Mouse (Mus musculus): ENCODE data around the gene Esp6. TPM values are rescaled to one million over a fixed set of nuclear protein-coding genes. Genes with fewer than 3 reads are reported as not detected.
"Not testable (repeated sequence)": the region's sequence is repeated elsewhere in the genome, so short reads cannot be mapped to it uniquely, and the experiment has no call there.

Esp6 gene
- not detected in 2 replicates for polyA plus RNA-seq (2015; fragmentation: Nextera tagmentation; extraction: Ambion mirVana)

GRCm38 (mm10) chr17:40561207-40561606 is at the start of gene Esp6:
Esp6 (plus strand) TSS chr17:40561507.
- Histone ChIP-seq H3K4me3 (no peak within 1 kb of the TSS), H3K36me3 (no peaks in the 10 kb centered on the region), H3K4me1 (replicated peaks) (no peaks in the 10 kb centered on the region), H3K4me2 (no peak within 1 kb of the TSS), H3K9ac (no peak within 1 kb of the TSS), H3K27ac (replicated peaks) (no peak within 1 kb of the TSS), H3K27me3 (no peaks in the 10 kb centered on the region), H3K9me3 (no peaks in the 10 kb centered on the region)
- no peak for ATAC-seq (ENCODE audit: low FRiP score, low read depth)
- 86% methylated on average over 5 of the region's 5 CpGs for WGBS

DNA sequence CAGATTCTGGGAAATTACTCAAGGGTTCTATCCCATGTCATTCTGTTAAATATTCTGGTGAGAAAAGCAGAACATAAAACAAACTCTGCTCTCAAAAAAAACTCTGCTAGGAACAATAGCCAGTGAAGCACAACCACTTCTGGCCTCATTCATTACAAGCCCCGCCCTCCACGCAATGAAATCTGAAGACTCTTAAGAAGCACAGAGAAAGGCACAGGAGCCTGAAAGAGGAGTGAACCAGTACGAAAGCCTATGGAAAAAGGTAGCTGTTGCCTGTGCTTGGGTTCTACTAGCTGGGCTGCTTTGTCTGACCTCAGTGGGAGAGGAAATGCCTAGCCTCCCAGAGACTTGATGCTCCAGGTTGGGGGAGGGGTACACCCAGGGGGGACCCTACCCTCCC is 41.5 kb upstream of the Esp6 start, which contains the start of gene Esp8:
Gene Esp8 (plus strand): TSS at position 205 of the 400 bp plus-strand sequence.
- WGBS: 47% methylated on average over 3 of the region's 3 CpGs
- Histone ChIP-seq H3K36me3 (no peaks in the 10 kb centered on the region), H3K27me3 (no peaks in the 10 kb centered on the region), H3K4me3 (no peak within 1 kb of the TSS), H3K4me1 (replicated peaks) (no peaks in the 10 kb centered on the region), H3K4me2 (no peak within 1 kb of the TSS), H3K9me3 (no peaks in the 10 kb centered on the region), H3K9ac (no peak within 1 kb of the TSS), H3K27ac (replicated peaks) (no peak within 1 kb of the TSS)
- ATAC-seq (ENCODE audit: low FRiP score, low read depth): no peak

DNA sequence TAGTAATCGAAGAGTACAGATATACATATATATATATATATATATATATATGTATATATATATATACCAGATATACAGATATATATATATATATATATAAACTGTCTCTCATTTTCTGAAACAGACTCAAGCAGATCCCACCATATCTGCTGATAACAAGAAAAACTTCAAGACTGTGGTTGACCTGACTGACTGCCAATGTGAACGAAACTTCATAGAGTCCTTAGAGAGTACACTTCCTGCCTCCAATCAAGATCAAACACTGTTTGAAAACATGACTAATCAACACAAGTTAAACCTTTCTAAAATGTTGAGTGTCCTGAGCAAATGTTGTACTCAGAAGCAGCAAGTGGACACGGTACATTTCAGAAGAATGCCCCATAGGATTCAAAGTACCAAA is 31.5 kb upstream of the Esp6 start:
- Histone ChIP-seq H3K27ac (replicated peaks) (no peak overlapping the region), H3K9me3 (no peaks in the 10 kb centered on the region), H3K36me3 (no peaks in the 10 kb centered on the region), H3K9ac (no peak overlapping the region), H3K4me1 (replicated peaks) (no peaks in the 10 kb centered on the region), H3K27me3 (no peaks in the 10 kb centered on the region), H3K4me3 (no peak overlapping the region), H3K4me2 (no peak overlapping the region)
- 85% methylated on average over 3 of the region's 3 CpGs for WGBS
- no peak for ATAC-seq (ENCODE audit: low FRiP score, low read depth)

GRCm38 (mm10) chr17:40531147-40531546 is 30.2 kb upstream of the Esp6 start:
- Histone ChIP-seq H3K4me3 (no peak overlapping the region), H3K9me3 (no peaks in the 10 kb centered on the region), H3K9ac (no peak overlapping the region), H3K4me2 (no peak overlapping the region), H3K27ac (replicated peaks) (no peak overlapping the region), H3K27me3 (no peaks in the 10 kb centered on the region), H3K4me1 (replicated peaks) (no peaks in the 10 kb centered on the region), H3K36me3 (no peaks in the 10 kb centered on the region)
- WGBS: 81% methylated on average over 1 of the region's 1 CpGs
- ATAC-seq (ENCODE audit: low FRiP score, low read depth): no peak

DNA sequence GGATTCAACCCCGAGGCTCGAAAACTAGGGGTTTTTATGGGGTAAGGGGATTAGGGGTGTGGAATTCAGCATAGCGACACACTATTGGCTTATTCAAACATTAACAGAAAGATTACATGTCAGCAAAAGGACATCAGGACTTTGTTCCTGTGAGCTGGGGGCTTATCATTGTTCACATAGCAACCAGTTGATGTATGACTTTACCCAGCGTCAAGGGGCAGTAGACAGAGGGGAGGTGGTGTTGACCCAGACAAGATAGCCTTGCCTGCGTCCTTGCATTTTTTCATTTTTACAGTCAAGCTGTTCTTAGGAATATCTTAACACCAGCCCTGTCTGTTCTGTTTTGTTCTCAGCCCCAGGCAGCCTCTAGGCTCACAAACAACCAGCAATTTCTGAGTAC is 14.3 kb upstream of the Esp6 start:
- not testable (repeated sequence) for ATAC-seq (ENCODE audit: low FRiP score, low read depth); H3K4me1 ChIP-seq (replicated peaks); H3K4me3 ChIP-seq; H3K9ac ChIP-seq; H3K36me3 ChIP-seq; H3K4me2 ChIP-seq; H3K27me3 ChIP-seq; H3K9me3 ChIP-seq; H3K27ac ChIP-seq (replicated peaks)
- WGBS: 81% methylated on average over 5 of the region's 5 CpGs

GRCm38 (mm10) chr17:40553470-40553869 is 7.8 kb upstream of the Esp6 start:
- 88% methylated on average over 1 of the region's 1 CpGs for WGBS
- no peak for ATAC-seq (ENCODE audit: low FRiP score, low read depth)
- Histone ChIP-seq H3K4me3 (no peak overlapping the region), H3K36me3 (no peaks in the 10 kb centered on the region), H3K4me2 (no peak overlapping the region), H3K27ac (replicated peaks) (no peak overlapping the region), H3K9me3 (no peaks in the 10 kb centered on the region), H3K9ac (no peak overlapping the region), H3K27me3 (no peaks in the 10 kb centered on the region), H3K4me1 (replicated peaks) (no peaks in the 10 kb centered on the region)

DNA sequence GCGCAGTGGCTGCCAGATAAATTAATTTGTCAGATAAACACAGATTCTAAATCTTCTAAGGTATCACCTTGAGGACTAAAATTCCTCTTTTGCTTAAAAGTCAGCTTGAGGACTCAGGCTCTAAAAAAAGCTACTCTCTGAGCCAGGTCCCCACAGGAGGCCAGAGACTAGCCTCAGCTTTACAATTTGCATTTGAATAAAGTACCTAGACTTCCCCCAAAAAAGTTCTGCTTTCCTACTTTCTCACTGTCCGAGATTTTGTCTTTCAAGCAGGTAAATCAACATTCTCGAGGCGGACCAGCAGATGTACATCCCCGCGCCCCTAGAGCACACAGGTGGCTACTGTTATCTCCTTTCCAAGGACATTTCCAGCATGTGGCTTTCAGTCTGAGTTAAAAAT is 22.6 kb downstream of the Esp6 start:
- not testable (repeated sequence) for H3K9me3 ChIP-seq; H3K4me3 ChIP-seq; H3K27ac ChIP-seq (replicated peaks); H3K9ac ChIP-seq; H3K4me2 ChIP-seq; H3K36me3 ChIP-seq; ATAC-seq (ENCODE audit: low FRiP score, low read depth); H3K4me1 ChIP-seq (replicated peaks); H3K27me3 ChIP-seq
- WGBS: 38% methylated on average over 6 of the region's 6 CpGs

DNA sequence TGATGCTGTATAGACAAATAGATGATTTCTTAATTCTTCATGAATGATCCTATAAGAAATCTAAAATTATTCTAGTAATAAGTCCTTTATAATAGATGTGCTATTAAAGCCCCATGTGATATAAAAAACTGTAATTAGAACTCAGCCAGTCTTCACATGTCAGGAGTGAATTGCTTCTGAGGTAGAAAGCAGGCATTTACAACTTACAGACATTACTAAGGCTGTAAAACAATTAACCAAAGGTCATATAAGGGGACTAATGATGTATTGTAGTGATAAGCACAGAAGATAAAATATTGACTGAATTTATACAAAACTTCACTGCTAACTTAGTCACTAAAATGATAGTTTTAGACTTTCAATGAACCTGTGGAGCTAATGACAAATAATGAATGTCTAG is 30.0 kb downstream of the Esp6 start:
- Histone ChIP-seq H3K9me3 (no peaks in the 10 kb centered on the region), H3K36me3 (no peaks in the 10 kb centered on the region), H3K4me3 (no peak overlapping the region), H3K27me3 (no peaks in the 10 kb centered on the region), H3K4me2 (no peak overlapping the region), H3K4me1 (replicated peaks) (no peaks in the 10 kb centered on the region), H3K27ac (replicated peaks) (no peak overlapping the region), H3K9ac (no peak overlapping the region)
- ATAC-seq (ENCODE audit: low FRiP score, low read depth): no peak

DNA sequence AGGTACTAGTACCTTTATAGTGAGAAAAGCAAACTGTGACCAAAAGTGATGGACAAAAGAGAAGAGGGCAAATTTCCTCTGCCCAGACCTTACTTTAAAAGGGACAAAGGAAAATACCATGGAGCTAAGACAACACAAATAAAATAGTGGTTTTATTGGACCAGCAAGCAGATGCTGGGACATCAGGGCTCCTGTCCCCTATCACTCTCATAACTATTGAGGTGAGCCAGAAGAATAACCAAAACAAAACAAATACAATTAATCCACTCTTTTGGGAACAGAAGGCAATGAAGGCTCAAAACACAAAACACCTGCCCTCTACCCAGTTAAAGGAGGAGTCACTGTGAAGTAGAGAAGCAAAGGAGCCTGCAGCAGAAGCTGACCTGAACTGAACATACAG is 37.0 kb downstream of the Esp6 start, which contains the start of gene Esp4:
Gene Esp4 (plus strand): TSS at position 301 of the 400 bp plus-strand sequence.
- no peak within 1 kb of the TSS for H3K27ac ChIP-seq (replicated peaks)
- H3K36me3 ChIP-seq: no peaks in the 10 kb centered on the region
- H3K4me2 ChIP-seq: no peak within 1 kb of the TSS
- H3K27me3 ChIP-seq: no peaks in the 10 kb centered on the region
- H3K9me3 ChIP-seq: no peaks in the 10 kb centered on the region
- H3K4me3 ChIP-seq: no peak within 1 kb of the TSS
- H3K9ac ChIP-seq: no peak within 1 kb of the TSS
- no peak for ATAC-seq (ENCODE audit: low FRiP score, low read depth)
- no peaks in the 10 kb centered on the region for H3K4me1 ChIP-seq (replicated peaks)

Other genes with a start within 250 kb of the Esp6 start
- 0.10 and 0.14 TPM in 2 replicates for gene Crisp1, start 242.3 kb upstream of the Esp6 start, polyA plus RNA-seq (2015; fragmentation: Nextera tagmentation; extraction: Ambion mirVana)
- gene Esp8, start 41.5 kb upstream of the Esp6 start, polyA plus RNA-seq (2015; fragmentation: Nextera tagmentation; extraction: Ambion mirVana): not detected in 2 replicates
- not detected in 2 replicates for gene Esp4, start 37.1 kb downstream of the Esp6 start, polyA plus RNA-seq (2015; fragmentation: Nextera tagmentation; extraction: Ambion mirVana)
- gene Esp3, start 70.6 kb downstream of the Esp6 start, polyA plus RNA-seq (2015; fragmentation: Nextera tagmentation; extraction: Ambion mirVana): not detected in 2 replicates
- gene Esp1, start 165.6 kb downstream of the Esp6 start, polyA plus RNA-seq (2015; fragmentation: Nextera tagmentation; extraction: Ambion mirVana): not detected in 2 replicates
- 0.10 TPM in 1 of 2 replicates, not detected in the other for gene Crisp2, start 245.5 kb downstream of the Esp6 start, polyA plus RNA-seq (2015; fragmentation: Nextera tagmentation; extraction: Ambion mirVana)
- 0.16 and 0.25 TPM in 2 replicates for gene Rhag, start 249.6 kb downstream of the Esp6 start, polyA plus RNA-seq (2015; fragmentation: Nextera tagmentation; extraction: Ambion mirVana)